Mouse (Mus musculus) adrenal gland, postnatal 10 days (tissue): ENCODE results near the gene Ccdc42. TPM values are rescaled to one million over a fixed set of nuclear protein-coding genes. Genes with fewer than 3 reads are reported as not detected.
A peak's percentile ranks its signal among the peaks of the same experiment; 100 is the strongest.

ENCODE experiments used
- DNase-seq: peaks from one replicate; pipeline ENCODE4 v3.0.0; 2021; ENCODE audit warnings: mixed read lengths
- total RNA-seq, 2 experiments: library from RNA; stranded (reverse); gene quantifications; 2 replicates each; pipeline ENCODE4 v1.2.3; 2021

Gene Ccdc42
- total RNA-seq, 2 experiments from 2014 or later, result 0.72 TPM; not detected in 1

DNA sequence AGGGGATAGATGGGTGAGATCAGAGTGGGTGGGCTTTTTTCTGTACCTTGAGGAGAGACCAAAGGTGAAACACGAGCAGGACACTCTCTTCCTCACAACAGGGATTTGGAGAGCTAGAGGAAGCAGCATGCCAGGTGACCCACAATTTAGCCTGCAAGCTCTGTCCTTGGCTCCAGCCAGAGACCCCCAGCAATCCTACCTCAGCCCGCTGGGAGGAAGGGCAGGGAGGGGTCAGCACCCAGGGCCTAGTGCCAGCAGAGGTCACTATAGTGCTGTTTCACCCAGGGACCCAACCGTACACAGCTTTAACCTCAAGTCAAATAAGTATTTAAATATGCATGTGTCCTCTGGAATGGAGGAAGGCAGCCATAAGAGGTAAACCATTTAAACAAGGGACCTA is 931 bp upstream of the Ccdc42 start:
- no peak for DNase-seq

DNA sequence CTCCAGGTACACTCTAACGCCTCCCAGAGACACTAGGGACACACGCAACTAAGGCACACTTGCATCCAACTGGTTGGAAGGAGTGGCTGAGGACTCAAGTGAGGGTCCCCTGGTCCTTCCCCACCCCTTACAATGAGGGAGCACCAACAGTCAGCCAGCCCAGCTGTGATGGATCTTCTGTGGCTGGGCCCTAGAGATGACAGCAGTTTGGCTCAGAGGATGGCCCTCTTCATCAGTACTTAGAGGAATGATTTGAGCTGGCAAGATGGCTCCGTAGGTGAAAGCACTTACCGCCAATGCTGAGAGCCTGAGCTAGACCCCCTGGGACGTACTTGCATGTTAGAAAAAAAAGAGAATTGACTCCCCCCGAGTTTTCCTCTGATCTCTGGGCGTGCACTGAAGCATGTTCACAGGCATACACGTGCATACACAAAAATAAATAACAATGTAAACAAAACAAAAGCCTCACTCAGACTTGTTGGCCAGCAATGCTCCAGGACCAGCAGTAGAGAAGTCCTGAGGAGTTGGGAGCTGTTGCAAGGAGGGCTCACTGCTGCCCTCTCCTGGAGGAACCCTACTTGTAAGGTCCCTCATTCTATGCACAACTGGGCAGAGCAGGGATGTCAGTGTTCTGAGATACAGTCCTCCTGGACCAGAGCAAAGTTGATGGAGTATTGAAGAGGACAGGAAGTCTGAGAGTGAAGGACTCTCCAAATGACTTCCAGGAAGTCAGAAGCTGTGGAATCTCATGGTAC is 2.4 kb downstream of the Ccdc42 start:
- peak; percentile 89 for DNase-seq

DNA sequence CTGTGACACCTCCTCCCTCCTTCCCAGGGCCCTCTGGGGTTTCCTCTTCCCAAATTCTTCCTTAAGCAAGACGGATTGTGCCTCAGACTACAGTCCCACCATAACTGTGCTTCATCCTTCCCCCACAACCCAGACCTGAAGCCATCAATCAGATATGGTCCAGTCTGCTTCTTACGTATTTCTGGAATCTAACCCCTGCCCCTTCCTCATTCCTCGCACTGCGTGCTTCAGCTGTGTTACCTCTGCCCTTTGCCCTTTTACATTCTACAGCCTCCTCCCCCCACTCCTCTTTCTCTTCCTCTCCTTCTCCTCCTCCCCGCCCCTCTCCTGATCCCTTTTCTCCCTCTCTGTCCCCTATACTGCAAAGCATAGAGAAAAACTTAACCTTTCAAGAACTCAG is 4.9 kb downstream of the Ccdc42 start:
- DNase-seq, result no peak

DNA sequence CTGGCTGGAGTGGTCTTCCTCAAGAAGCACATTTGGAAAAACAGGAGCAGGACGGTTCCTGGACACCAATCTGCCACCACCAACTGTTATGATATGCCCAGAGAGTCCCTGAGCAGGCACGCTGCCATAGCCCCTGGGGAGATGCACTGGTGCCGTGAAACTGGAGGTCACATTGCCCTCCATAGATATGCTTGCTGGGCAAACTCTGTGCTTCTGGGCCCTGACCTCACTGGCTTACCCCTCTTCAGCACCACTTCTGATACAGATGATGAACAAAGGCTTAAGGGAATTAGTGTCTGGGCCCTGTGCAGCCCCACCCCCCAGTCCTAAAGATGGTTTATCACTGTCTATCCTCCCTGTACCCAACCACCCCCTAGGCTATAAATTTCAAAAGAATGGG is 6.4 kb downstream of the Ccdc42 start:
- no peak for DNase-seq

DNA sequence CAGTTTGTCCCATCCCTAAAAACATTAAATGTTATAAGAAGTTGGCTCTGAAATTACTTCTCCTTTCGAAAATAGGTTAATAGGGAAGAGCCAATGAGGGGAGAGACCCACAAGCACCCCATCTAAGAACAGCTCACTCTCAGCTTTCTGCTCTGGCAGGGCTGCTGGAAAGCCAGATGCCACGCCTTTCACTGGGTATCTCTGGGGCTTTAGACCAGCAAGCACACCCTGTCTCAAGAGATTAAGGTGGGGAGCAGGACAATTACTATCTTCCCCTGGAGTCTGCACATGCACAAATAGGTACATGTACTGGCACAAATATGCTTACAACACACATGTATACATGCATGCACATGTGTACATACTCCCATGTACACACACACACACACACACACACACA is 11.1 kb downstream of the Ccdc42 start:
- no peak for DNase-seq

DNA sequence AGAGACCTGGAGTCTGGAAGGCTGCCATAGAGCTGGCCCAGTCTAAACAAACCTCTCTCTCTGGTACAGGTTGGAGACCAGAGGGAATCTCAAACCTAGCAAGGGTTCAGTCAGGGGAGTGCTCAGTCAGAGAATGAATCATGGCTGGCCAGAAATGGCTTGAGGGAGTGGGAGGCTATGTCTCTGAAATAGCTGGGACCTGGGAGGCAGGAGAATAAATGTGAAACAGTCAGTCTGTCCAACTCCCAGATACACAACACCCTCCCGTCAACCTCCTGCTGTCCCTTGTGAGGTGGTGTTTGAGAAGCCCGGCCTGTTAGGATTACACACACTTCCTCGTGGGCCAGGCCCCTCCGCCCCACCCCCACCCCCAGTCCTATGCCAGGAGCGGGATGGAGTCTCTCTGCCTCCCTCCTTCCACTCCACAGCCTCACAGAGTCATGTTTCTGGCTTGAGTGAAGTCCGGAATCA is 13.8 kb downstream of the Ccdc42 start:
- DNase-seq, result no peak

DNA sequence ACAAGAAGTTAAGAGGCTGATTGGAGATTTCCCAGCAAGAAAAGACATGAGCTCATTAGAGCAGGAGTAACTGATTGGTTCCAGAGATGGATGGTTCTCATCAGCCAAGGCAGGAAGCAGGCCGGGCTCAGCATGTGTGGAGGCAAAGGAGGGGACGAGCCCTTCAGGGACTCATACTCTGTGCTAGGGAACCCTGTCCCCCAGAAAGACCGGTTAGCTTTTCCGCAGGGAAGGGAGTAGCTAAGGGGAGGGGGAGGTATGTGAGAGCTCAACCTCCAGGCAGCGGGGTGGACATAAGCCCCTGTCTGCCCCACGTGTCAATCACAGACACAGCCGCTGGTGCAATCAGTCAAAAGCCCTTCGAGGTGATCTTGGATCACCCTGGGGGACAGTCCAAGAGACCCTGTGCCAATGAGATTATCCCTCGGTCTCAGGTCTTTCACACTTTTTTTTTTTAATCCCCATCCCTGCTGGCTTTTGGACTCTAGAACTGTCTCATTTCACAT is 14.7 kb downstream of the Ccdc42 start:
- no peak for DNase-seq

DNA sequence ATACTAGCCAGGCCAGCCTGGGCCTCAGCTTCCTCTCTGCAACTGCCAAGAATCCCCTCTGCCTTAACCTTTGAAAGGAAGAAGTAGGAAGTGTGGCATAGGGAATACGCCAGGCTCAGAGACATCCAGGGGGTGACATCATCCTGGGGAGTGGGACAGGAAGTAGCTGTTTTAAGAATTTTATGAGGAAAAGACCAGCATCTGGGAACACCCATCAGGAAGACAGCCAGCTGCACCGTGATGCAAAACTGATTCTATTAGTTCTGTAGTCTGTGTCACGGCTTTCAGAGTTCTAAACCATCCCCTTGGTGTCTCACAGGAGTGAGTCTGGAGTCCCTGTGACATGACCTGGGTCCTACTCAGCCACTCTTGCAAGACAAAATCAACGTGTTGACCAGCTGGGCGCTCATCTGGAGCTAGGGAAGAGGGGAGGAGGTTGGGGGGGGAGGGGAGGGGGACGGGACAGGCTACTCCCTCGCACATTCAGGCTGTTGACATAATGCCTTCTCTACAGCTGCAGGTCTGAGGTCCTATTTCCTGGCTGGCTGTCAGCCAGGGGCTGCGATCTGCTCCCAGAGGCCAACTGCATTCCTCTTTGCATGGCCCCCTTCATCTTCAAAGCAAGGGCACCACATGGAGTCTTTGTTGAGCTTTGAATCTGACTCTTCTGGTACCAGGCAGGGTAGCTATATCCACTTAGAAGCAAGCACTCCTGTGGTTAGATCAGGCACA is 15.5 kb downstream of the Ccdc42 start:
- DNase-seq, result no peak

DNA sequence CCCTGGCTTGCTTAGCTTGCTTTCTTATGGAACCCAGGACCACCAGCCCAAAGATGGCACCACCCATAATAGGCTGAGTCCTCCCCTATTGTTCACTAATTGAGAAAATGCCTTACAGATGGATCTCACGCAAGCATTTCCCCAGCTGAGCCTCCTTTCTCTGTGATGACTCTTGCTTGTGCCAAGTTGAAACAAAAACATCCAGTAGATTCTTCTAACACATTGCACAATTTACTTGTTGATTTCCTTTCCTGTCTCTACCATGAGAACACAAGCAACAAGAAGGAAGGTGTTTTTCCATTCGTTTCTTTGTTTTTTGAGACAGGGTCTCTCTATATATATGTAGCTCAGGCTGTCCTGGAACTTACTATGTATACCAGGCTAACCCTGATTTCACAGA is 20.2 kb downstream of the Ccdc42 start:
- no peak for DNase-seq

DNA sequence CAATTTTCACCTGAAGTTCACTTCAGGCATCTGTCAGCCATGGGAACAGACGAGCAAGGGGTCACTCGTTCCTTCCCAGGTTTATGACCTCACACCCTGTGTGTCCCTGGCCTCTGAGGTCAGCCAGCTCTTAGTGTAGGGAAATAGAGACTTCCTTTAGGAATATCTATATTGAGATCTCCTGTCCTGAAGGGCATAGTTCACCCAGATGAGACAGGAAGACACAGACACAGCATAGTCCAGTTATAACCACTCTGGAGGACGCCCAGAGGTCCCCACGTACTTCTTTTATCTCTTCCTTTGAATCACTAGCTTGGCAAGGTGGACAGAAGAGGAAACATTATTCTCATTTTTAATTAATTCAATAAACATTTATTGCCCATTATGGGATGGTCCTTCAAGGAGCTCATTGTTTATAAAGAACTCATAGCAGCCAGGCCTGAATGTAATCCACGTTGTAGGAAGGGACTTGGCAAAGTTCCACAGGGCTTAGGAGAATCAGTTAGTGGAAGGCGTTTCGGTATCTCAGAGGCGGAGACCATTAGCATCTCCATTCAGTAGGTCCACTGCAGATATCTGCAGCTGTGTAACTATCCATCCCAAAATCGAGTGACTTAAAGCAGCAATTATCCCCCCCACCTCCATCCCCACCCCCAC is 23.2 kb downstream of the Ccdc42 start:
- no peak for DNase-seq

DNA sequence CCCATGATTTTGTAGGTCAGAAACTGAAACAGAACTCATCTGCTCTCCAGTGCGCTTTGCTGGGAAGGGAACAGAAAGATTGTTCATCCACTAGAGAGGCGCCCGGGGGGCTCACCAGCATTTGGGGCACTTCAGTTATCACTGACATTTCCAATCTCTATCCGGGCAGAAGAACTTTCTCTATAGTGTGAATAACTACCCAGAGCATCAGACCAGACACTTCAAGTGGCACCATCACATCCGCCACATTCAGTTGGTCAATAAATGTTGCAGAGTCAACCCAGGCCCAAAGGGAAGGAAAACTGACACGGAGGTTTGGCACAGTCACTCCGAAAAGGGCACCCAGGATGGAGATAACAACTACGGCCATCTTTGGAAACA is 23.7 kb downstream of the Ccdc42 start:
- no peak for DNase-seq

DNA sequence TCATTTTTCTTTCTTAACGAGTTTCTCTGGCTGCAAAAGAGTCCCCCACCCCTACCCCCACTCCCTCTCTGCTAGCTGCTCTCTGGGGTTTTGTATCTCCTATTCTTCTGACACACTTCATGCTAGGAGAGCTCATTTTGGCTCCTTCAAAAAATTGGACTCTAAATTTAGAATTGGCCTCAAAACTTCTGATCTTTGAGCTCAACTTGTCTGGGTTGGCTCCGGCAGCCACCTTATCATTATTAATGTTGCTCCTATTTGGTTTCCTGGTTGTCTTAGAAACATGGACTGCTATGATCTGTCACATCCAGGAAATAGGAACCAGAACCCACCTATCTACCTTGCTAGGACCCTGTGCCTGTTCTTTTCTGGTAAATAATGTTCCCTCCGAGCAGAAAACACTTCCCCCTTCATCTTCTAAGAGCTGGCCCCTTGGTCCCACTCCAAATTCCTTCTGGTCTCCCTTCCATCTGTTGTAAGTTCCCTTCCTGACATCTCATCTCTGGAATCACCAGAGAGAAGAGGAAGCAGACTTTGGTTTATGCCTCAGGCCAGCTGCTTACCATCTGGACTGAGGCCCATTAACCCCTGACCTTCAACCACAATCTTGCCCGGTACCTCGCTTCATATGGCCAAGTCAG is 26.4 kb downstream of the Ccdc42 start:
- DNase-seq, result no peak

DNA sequence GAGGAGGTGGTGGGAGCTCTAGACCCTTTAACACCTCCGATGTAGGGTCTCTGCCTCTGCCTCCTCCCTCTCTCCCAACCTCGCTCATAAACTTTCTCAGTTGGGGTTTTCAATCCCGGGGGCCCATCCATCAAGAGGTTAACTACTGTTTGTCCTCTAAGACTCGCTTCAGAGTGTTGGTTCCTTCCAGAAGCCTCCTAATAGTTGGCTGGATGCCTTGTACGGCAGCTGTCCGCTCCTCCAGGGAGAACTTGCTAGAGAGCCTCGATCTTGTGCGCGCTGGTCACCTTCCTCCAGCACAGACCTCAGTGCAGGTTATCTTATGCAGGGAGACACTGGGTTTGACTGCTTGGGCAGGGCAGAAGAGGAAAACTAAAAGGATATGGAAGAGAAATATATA is 35.9 kb downstream of the Ccdc42 start:
- peak; percentile 35 for DNase-seq

DNA sequence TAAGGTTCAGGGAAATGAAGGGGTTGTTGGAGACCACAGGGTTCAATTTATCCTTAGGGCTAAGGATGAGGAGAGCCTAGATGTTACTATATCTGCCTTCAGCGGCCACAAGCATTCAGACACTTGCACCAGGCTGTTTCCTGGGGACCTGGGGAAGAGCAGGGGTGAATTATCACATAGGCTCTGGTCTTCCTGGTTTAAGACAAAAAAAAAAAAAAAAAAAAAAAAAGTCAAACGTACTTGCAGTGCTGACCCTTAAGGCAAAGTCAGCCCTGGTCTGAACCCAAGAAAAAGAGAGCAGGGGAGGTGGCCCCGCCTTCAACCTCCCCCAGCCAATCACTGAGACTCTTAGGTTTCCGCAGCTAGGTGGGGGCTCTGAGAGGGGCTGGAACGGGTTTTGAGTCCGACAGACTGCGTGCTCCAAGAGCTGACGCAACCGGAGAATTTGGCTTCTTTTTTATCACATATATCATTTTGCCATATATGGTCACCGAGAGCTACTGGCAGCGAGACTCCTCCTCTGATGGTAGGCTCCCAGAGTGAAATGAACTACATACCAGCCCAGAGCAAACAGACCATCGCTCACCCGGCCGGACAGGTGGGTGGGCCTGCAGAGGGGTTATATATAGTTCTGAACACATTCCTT is 36.5 kb downstream of the Ccdc42 start:
- peak; percentile 51 for DNase-seq

DNA sequence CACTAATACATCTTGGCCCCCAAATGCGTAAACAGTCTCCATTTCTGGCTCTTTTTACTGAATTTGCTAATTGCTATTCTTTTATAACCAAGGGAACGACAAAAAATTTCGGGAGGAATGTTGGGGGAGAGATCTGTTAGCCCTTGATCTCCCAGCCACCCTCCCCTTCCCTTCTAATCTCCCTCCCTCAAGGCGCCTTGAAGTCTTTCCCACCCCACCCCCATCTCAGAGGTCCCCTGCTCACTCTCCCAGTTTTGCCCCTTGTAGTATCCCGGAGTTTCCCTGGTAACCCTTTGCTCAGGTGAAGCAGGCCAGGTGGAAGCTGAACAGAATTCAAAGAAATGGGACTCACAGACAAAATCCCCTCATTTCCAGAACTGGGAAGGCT is 37.0 kb downstream of the Ccdc42 start:
- no peak for DNase-seq

DNA sequence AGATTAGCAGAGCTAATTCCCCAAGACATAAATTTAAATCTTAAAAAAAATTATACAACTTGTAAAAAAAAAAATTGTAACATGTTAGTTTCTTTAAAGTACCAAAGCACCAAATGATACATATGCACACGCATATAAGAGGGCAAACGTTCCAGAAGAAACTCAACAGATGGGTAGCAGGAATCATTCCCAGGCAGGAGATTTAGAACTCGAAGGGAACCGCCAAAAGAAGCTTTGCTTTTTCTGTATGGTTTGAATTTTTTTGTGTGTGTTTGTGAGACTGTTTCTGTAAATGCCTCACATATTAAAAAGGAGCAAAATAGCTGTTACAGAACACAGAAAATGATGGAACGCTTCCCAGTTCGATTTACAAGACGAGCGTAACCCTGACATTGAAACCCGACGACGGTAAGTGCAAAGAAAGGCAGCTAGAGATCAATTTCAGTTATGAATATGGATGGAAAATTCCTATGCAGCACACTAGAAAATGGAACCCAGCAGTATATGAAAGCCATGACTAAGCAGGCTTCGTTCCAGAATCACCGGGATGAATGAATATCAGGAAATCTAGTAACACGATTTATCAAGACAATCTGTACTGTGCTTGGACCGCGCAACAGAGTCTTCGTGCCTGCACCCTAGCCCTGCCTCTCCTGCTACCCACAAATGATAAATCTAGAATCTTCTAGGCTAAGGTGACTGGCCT is 44.9 kb downstream of the Ccdc42 start:
- DNase-seq, result no peak

DNA sequence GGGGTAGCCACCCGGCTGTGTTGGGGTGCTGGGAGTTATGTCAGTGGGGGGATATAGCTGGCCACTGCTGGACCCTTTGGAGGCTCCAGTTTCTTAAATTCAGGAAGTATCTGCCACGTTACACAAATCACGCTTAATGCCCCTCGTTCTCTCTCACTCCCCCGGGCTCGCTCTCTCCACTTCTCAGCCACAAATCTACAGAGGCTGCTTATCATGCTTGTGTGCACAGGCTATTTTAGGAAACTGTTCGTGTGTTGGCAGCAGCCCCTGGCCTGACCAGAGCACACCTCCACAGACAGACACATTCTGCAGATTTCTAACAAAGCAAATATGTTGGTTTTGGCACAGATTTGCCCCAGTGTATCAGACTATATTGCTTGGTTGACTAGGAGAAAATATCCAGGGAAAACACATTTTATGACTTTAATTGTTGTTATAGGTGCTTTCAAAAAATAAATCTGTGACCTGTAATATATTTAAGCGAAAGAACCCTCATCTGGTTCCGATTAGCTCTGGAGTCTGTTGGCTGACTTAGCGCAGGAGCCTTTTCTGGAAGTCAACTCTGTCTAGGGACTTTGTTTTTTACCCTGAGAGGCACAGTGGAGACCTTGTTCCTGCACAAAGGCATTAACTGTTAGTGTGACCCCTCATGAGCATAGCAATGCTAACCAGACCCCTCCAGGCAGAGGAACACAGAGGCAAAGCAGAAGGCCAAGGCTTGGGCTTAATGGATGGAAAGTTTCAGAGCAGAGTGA is 51.2 kb downstream of the Ccdc42 start:
- DNase-seq, result no peak

DNA sequence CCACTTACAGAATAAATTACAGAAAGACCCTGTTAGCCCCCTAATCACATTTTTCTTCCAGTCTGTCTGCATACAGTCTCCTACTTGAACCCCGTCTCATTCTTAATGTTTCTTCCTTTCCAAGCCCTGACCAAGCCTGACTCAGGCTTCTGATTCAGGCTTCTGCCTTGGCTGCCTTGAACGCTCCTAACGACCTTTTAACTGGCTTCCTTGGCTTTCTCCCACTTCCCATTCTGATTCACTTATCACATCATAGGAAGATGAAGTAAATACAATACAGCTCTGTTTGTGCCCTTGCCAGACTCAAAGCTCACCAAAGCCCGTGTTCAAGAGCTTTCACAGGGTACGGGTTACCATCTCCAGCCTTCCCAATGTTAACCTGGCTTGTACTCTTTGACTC is 54.5 kb downstream of the Ccdc42 start:
- DNase-seq, result no peak

DNA sequence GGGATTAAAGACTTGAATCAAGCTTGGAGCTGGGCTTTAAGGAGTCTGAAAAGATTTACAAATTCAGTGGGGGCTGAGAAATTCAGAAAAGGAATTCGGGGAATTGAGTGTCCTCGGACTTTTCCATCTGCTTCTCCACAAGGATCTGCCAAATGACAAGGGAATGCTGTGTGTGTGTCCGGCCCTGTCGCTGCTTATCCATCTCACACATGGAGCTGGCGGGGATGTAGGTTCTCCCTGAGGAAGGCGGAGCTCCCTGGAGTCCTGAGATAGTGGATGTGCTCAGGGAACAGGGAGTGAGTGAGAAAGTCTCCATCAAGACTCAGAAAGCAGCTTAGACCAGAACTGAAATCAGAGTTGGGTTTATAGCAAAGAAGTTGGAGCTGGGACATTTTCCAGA is 58.0 kb downstream of the Ccdc42 start:
- DNase-seq, result no peak
